Mouse (Mus musculus) kidney, adult 2 months (tissue): Measurements from ENCODE around the gene Hinfp. TPM values are rescaled to one million over a fixed set of nuclear protein-coding genes. Genes with fewer than 3 reads are reported as not detected.
"Not testable (repeated sequence)": the region's sequence is repeated elsewhere in the genome, so short reads cannot be mapped to it uniquely, and the experiment has no call there.

Source experiments
- DNase-seq: peaks from one replicate; pipeline ENCODE4 v3.0.0; 2021
- H3K27ac ChIP-seq: fragments of 200-500 bp; 2 replicates; pipeline ENCODE4 v1.5.1; 2012; ENCODE audit warnings: low read depth, low read length, control low read depth, inconsistent platforms; ENCODE audit not compliant: insufficient read depth
- H3K27me3 ChIP-seq: fragments of 200-500 bp; replicated peaks from 2 replicates; pipeline ENCODE4 v1.6.1; 2012; ENCODE audit warnings: mild to moderate bottlenecking, moderate library complexity, low read length, inconsistent platforms; ENCODE audit not compliant: control insufficient read depth, insufficient read depth
- H3K36me3 ChIP-seq: fragments of 200-500 bp; 2 replicates; pipeline ENCODE4 v1.6.1; 2012; ENCODE audit warnings: mild to moderate bottlenecking, moderate library complexity, low read length, inconsistent platforms; ENCODE audit not compliant: control insufficient read depth, insufficient read depth
- H3K4me1 ChIP-seq: fragments of 200-500 bp; 2 replicates; pipeline ENCODE4 v1.6.1; 2011; ENCODE audit warnings: low read length; ENCODE audit not compliant: control insufficient read depth, insufficient read depth
- H3K4me3 ChIP-seq: fragments of 200-500 bp; 2 replicates; pipeline ENCODE4 v1.5.1; 2011; ENCODE audit warnings: mild to moderate bottlenecking, low read depth, low read length, control low read depth; ENCODE audit not compliant: insufficient read depth
- CTCF ChIP-seq: fragments of 200-500 bp; conservative IDR thresholded peaks from 2 replicates; pipeline ENCODE4 v1.5.1; 2011; ENCODE audit warnings: low read depth, mild to moderate bottlenecking, control low read depth, low read length, moderate library complexity, mixed read lengths; ENCODE audit not compliant: insufficient read depth, insufficient read length
- POLR2A ChIP-seq: fragments of 200-500 bp; IDR thresholded peaks from one replicate; pipeline ENCODE4 v1.6.1; 2011; ENCODE audit warnings: low read depth, low read length, control low read depth
- WGBS: fragments of 180-500 bp; shearing (Covaris S2); methylation state at CpG from one replicate; pipeline ENCODE4 v1.1.7; 2018; 5-methylcytosine and 5-hydroxymethylcytosine counted together
- polyA plus RNA-seq: library from polyadenylated mRNA; depleted of rRNA; stranded (reverse); fragments of >200 nt; gene quantifications from 2 replicates; pipeline ENCODE4 v1.2.3, GENCODE M21; 2012

The Hinfp gene
- polyA plus RNA-seq, 1 experiment, result 14.4 TPM

GRCm38 (mm10) chr9:44337436-44338169 lies 32.1 kb upstream of the Hinfp start:
- no peaks in the 10 kb centered on the region for H3K27me3 ChIP-seq
- 62% methylated on average over 9 of the region's 9 CpGs for WGBS
- no peak overlapping the region for H3K27ac ChIP-seq
- TF ChIP-seq CTCF (no peak), POLR2A (no peak)
- no peak for DNase-seq
- no peaks in the 10 kb centered on the region for H3K36me3 ChIP-seq
- no peak overlapping the region for H3K4me3 ChIP-seq
- peaks cover 9% of the 10 kb centered on the region; the same call in 1 of the 2 replicates for H3K4me1 ChIP-seq

GRCm38 (mm10) chr9:44336964-44337363 lies 31.5 kb upstream of the Hinfp start:
- TF ChIP-seq CTCF, result no peak
- TF ChIP-seq POLR2A, result no peak
- WGBS, result 83% methylated on average over 3 of the region's 3 CpGs
- DNase-seq, result no peak
- Histone ChIP-seq H3K27me3 (no peaks in the 10 kb centered on the region), H3K27ac (no peak overlapping the region), H3K4me3 (no peak overlapping the region), H3K4me1 (peaks cover 6% of the 10 kb centered on the region; the same call in 1 of the 2 replicates), H3K36me3 (no peaks in the 10 kb centered on the region)

GRCm38 (mm10) chr9:44336513-44336912 lies 31.0 kb upstream of the Hinfp start:
- not testable (repeated sequence) for H3K4me1 ChIP-seq, H3K4me3 ChIP-seq, H3K27ac ChIP-seq, DNase-seq, H3K27me3 ChIP-seq, H3K36me3 ChIP-seq
- WGBS, result 46% methylated on average over 4 of the region's 4 CpGs

GRCm38 (mm10) chr9:44336093-44336406 lies 30.6 kb upstream of the Hinfp start:
- no peak for TF ChIP-seq CTCF
- no peak for TF ChIP-seq POLR2A
- no peak for DNase-seq
- H3K4me3 ChIP-seq, result peak overlapping the region; percentile 74; the same call in 1 of the 2 replicates
- WGBS, result 10% methylated on average over 5 of the region's 5 CpGs
- peaks cover 6% of the 10 kb centered on the region; the same call in 1 of the 2 replicates for H3K4me1 ChIP-seq
- no peak overlapping the region for H3K27ac ChIP-seq
- no peaks in the 10 kb centered on the region for H3K27me3 ChIP-seq
- no peaks in the 10 kb centered on the region for H3K36me3 ChIP-seq

GRCm38 (mm10) chr9:44335331-44336092 lies 30.0 kb upstream of the Hinfp start:
- Histone ChIP-seq H3K27ac (peak overlapping the region; percentile 37), H3K36me3 (no peaks in the 10 kb centered on the region), H3K4me1 (peaks cover 6% of the 10 kb centered on the region; the same call in 1 of the 2 replicates), H3K27me3 (no peaks in the 10 kb centered on the region), H3K4me3 (peak overlapping the region; percentile 74)
- DNase-seq, result peak; percentile 39
- under 1% methylated on average over 50 of the region's 50 CpGs for WGBS
- TF ChIP-seq CTCF (no peak), POLR2A (no peak)

- no peaks in the 10 kb centered on the region for H3K27me3 ChIP-seq
- H3K36me3 ChIP-seq, result no peaks in the 10 kb centered on the region
- TF ChIP-seq CTCF (peak; percentile 37; the same call in 1 of the 2 replicates), POLR2A (peak; percentile 99)
- H3K4me3 ChIP-seq, result peak within 1 kb of the TSS; percentile 74
- DNase-seq, result peak; percentile 100
- H3K27ac ChIP-seq, result peak within 1 kb of the TSS; percentile 37
- under 1% methylated on average over 91 of the region's 91 CpGs for WGBS
- peaks cover 6% of the 10 kb centered on the region; the same call in 1 of the 2 replicates for H3K4me1 ChIP-seq
Observed at GRCm38 (mm10) chr9:44334396-44335330, 29.2 kb upstream of the Hinfp start, which contains the start of gene H2afx. H2afx (plus strand) TSS chr9:44334694.
